In genomic region chr14:49231845-49232244, GRCm38 (mm10) we compare ENCODE assay signal across 43 mouse cellular contexts. TPM values are rescaled to one million over a fixed set of nuclear protein-coding genes. Genes with fewer than 3 reads are reported as not detected.
"Had no signal": no experiment of that assay in that cellular context is flagged by ENCODE, and none has a peak within 500 bp of the region (broad histone marks: within the 10 kb centered on the region; RNA-seq: fewer than 3 reads in every experiment).

No protein-coding gene starts in this region.

- H3K36me3 ChIP-seq: limb, embryonic 10.5 days; limb, embryonic 12.5 days; limb, embryonic 13.5 days; limb, embryonic 15.5 days; liver, embryonic 12.5 days; liver, embryonic 13.5 days; liver, embryonic 15.5 days; lung, embryonic 15.5 days; midbrain, embryonic 10.5 days; midbrain, embryonic 12.5 days; midbrain, embryonic 13.5 days; midbrain, embryonic 15.5 days; neural tube, embryonic 12.5 days had no signal

- H3K27me3 ChIP-seq: limb, embryonic 12.5 days; limb, embryonic 13.5 days; limb, embryonic 15.5 days; liver, embryonic 12.5 days; liver, embryonic 13.5 days; liver, embryonic 15.5 days; lung, embryonic 15.5 days; megakaryocyte, embryonic 14.5 days; midbrain, embryonic 13.5 days; midbrain, embryonic 15.5 days; neural tube, embryonic 12.5 days had no signal

- ATAC-seq: liver, embryonic 12.5 days; liver, postnatal 0 days; midbrain, embryonic 13.5 days; midbrain, embryonic 15.5 days; midbrain, embryonic 16.5 days had no signal

- H3K9me3 ChIP-seq: limb, embryonic 10.5 days; limb, embryonic 12.5 days; limb, embryonic 13.5 days; limb, embryonic 15.5 days; liver, embryonic 12.5 days; liver, embryonic 13.5 days; liver, embryonic 15.5 days; lung, embryonic 15.5 days; midbrain, embryonic 10.5 days; midbrain, embryonic 12.5 days; midbrain, embryonic 13.5 days; midbrain, embryonic 15.5 days; neural tube, embryonic 12.5 days had no signal

- DNase-seq: left cerebral cortex, postnatal 4 days; liver; liver, embryonic 13.5 days; liver, postnatal 0 days; lung, adult 18-20 months; lung, adult 2 months; lung, embryonic 14.5 days; lung, postnatal 14 days; lung, postnatal 36 days; lung, postnatal 4 days; midbrain, embryonic 14.5 days had no signal

- H3K9ac ChIP-seq: limb, embryonic 12.5 days; limb, embryonic 13.5 days; limb, embryonic 15.5 days; liver, embryonic 12.5 days; liver, embryonic 13.5 days; liver, embryonic 14.5 days; liver, embryonic 15.5 days; liver, postnatal 0 days; lung, embryonic 14.5 days; lung, embryonic 15.5 days; midbrain, embryonic 12.5 days; midbrain, embryonic 13.5 days; midbrain, embryonic 15.5 days; neural tube, embryonic 12.5 days had no signal

- H3K27ac ChIP-seq: left cerebral cortex, adult 2 months; limb, embryonic 10.5 days; limb, embryonic 12.5 days; limb, embryonic 13.5 days; limb, embryonic 15.5 days; liver, embryonic 12.5 days; liver, embryonic 13.5 days; liver, embryonic 14.5 days; liver, embryonic 15.5 days; lung, embryonic 15.5 days; macrophage; midbrain, embryonic 10.5 days; midbrain, embryonic 12.5 days; midbrain, embryonic 13.5 days; midbrain, embryonic 15.5 days; neural tube, embryonic 12.5 days had no signal

- H3K4me3 ChIP-seq: left cerebral cortex, adult 2 months; limb, embryonic 10.5 days; limb, embryonic 12.5 days; limb, embryonic 13.5 days; limb, embryonic 15.5 days; liver, embryonic 12.5 days; liver, embryonic 13.5 days; liver, embryonic 15.5 days; lung, embryonic 15.5 days; megakaryocyte, embryonic 14.5 days; midbrain, embryonic 10.5 days; midbrain, embryonic 12.5 days; midbrain, embryonic 13.5 days; midbrain, embryonic 15.5 days; myocyte; neural tube, embryonic 12.5 days had no signal

- H3K4me1 ChIP-seq: limb, embryonic 10.5 days; limb, embryonic 12.5 days; limb, embryonic 13.5 days; limb, embryonic 15.5 days; liver, embryonic 12.5 days; liver, embryonic 13.5 days; liver, embryonic 15.5 days; lung, embryonic 15.5 days; midbrain, embryonic 12.5 days; midbrain, embryonic 13.5 days; midbrain, embryonic 15.5 days; neural tube, embryonic 12.5 days had no signal

- H3K4me2 ChIP-seq: limb, embryonic 12.5 days; limb, embryonic 13.5 days; limb, embryonic 15.5 days; liver, embryonic 11.5 days; liver, embryonic 12.5 days; liver, embryonic 13.5 days; liver, embryonic 15.5 days; lung, embryonic 14.5 days; lung, embryonic 15.5 days; midbrain, embryonic 11.5 days; midbrain, embryonic 12.5 days; midbrain, embryonic 13.5 days; midbrain, embryonic 15.5 days; neural tube, embryonic 12.5 days had no signal

RNA-seq across cellular contexts. Expression of gene ccdc198, which starts 13.4 kb away (rescaled TPM):
- total RNA-seq: left cerebral cortex, adult 2 months; left cerebral cortex, adult 8-10 months; left cerebral cortex, postnatal 10 days; left cerebral cortex, postnatal 14 days; left cerebral cortex, postnatal 25 days; left cerebral cortex, postnatal 36 days; left cerebral cortex, postnatal 4 days; megakaryocyte progenitor cell, adult 5-6 weeks; megakaryocyte, adult 5-6 weeks; megakaryocyte-erythroid progenitor cell, adult 5-6 weeks; midbrain, postnatal 0 days; monocyte, adult 5-6 weeks had no signal
- polyA plus RNA-seq: limb, embryonic 14.5 days; limb, embryonic 15.5 days; liver, adult 2 months; lung, adult 2 months; macrophage; midbrain, postnatal 0 days; myocyte had no signal
